Mouse (Mus musculus) retina, embryonic 14.5 days (tissue): ENCODE measurements around the gene Prg3.

ENCODE experiments used
- DNase-seq: peaks from one replicate; pipeline ENCODE4 v3.0.0-alpha.2; 2015; ENCODE audit warnings: low spot score

Prg3 gene

DNA sequence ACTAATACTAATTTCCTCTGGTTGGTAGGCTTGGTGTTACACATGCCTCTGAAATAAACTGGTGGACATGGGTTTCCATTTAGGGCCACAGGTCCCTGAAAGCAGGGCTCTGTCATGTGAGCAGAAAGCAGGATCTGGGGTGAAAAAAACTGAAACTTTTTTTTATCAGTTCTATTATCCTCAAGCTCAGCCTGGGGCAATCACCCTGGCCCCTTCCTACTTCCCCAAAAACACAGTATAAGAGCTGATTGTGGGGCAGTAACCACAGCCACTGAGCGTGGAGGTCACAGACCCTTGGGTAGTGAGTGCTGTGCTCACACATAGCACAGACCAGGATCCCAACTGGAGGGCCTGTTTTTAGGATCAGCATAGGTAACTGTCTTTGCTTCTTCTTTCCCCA lies at the start of gene Prg3:
Gene Prg3, plus strand, starts transcription at position 286 of the 400 bp plus-strand sequence.
- DNase-seq: no peak

DNA sequence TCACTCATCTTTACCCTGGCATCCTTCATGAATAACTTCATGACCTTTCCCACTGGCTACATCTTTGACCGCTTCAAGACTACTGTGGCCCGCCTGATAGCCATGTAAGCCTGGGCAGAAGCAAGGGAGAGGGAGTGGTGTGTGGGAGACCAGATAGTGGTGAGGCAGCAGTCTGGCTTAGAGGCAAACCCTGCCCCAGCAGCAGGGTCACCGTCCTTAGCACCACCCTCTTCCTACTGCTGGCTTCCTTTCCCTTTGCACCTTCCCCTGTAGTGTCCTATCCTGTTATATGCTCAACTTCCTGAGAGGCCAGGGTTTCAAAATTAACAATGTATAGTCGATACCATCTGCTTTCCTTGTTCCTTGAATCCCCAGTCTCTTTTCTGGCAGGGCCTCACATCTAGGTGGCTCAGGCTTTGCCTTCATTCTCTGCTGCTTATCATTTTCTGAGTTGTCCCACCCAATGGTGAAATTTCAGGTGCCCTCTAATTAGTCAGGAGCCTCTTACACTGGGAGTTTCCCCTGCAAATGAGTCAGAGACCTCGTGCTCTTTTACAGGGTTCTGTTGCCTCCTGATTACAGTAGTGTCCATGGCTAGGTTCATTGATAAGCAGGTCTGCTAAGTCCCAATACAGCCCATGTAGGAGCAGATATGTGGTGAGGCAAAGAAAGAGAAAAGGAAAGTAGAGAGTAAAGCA lies 49.6 kb upstream of the Prg3 start:
- DNase-seq: no peak

DNA sequence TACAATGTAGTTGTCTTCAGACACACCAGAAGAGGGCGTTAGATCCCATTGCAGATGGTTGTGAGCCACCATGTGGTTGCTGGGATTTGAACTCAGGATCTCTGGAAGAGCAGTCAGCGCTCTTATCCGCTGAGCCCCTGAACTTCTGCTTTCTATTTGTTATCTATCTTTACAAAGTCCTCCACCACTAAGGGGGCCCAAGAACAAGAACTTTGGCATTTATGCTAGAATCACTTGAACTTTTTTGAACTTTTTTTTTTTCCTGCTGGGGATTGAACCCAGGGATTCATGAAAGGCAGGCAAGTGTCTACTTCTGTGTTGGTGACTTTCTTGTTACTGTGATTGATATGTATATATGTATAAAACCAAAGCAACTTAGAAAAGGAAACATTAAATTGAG lies 48.7 kb upstream of the Prg3 start:
- no peak for DNase-seq

DNA sequence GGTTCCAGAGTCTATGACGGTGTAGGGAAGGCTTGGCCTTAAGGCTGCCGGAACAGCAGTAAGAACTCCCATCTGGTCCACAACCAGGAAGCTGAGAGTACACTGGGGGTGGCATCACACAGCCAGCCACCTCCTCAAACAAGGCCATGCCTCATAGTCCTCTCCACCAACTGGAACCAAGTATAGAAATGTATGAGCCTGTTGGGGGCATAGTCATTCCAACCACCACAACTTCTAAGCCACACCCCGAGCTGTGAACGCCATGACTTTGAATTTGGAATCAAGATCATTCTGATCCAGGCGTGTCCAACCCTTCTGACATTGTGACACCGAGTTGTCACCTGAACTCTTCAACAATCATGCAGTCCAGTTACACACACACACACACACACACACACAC lies 48.3 kb upstream of the Prg3 start:
- no peak for DNase-seq

DNA sequence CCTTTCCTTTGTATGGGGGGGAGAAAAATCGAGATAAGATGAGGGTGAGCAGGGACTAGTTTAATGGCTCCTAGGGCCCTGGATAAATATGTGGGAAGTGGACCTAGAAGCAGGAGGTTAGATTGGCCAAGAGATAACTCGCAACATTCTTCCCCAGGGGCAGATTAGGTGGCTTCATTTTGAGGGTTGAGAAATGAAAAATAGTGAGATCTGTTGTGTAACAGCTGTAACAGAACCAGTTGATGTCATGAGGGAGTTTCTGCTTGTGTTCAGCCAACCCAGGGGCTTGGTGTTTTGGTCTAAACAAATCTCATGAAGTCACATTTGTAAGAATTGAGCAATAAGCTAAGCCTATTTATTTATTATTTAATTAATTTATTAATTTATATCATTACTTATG lies 46.7 kb upstream of the Prg3 start:
- DNase-seq: no peak

DNA sequence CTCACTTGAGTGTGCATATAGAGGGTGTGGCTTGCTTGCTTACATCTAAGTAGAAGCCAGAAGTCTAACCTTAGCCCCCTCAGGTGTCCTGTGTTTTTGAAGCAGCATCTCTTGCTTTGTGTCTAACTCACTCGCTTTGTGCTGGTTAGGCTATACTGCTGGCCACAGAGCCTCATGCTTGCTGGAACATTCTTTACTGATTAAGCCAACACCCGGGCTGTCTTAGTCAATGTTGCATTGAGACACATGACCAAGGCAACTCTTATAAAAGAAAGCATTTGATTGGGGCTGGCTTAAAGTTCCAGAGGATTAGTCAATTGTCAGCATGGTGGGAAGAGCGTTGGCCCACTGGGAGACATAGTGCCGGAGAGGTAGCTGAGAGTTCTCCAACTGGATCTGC lies 46.2 kb upstream of the Prg3 start:
- DNase-seq: no peak

DNA sequence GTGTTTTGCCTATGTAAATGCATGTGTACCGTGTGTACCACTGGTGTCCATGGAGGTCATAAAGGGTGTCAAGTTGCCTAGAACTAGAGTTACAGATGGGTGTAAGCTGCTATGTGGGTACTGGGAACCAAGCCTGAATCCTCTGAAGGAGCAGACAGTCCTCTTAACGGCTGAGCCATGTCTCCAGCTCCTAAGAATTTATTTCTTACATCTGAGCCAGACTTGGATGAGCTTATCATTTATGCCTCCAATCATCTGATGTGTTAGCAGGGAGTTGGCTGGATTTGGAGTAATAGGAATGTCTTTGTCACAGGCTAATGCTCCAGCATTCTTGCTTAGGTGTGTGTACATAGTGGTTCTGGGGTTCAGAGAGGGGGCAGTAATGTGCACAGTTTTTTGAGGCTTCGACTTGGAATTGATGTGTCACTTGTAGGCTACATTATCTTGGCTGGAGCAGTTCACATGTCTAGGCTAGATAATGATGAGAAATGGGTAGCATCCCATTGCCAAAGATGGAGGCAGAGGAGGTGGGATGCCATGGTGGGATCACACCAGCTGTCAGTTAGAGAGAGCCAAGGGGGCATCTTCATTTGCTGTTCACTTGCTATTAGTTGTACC lies 40.8 kb upstream of the Prg3 start:
- no peak for DNase-seq

DNA sequence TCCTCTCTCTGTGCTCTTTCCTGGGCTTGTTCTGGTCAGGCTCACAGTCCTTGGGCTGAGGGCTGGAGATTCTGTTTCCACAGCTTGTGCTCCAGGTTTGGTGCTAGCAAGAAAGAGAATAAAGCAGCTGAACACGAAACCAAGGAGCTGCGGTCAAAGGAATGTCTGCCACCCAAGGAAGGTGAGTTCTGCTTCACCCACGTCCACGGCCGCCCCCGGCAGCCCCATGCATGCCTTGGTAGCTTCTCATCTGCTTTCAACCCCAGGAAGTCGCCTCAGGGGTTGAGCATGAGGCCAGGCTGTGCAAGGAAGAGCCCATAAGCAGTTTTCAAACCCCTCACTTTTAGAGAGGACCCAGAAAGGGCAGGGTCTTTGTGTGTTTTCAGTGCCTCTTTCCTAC lies 39.8 kb upstream of the Prg3 start:
- no peak for DNase-seq

DNA sequence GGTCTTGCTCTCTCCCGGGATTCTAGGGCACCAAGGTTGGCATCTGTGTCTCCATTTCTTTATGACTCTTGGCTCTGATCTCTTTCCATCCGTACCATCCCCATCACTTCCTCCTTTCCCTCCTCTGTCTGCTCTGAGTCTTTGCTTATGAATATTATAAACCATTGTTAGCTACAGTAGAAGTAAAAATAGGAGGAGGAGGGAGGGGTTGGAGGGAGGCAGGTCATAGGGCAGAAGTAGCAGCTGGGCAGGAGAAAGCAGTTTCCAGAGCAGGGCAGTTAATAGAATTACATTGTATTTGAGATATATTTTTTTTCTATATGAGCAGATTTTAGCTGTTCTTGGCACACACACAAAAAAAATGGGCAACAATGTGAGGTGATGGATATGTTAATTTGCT lies 39.3 kb upstream of the Prg3 start:
- DNase-seq: no peak

DNA sequence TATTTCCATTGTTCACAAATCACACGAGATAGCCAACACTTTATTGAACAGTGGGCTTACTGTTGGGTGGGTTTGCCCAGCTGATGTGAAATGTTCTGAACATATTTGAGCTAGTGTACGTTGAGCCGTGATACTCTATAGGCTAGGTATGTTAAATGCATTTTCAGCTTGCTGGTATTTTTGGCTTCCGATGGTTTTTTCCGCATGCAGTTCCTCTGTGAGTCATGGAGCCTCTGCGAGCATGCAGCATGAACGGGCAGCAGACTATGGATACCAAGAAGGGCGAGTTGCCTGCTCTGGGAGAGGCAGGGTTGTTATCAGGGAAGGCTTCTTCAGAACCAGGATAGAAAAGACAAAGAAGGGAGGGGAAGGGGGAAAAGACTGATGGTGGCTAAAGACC lies 37.0 kb upstream of the Prg3 start:
- no peak for DNase-seq

DNA sequence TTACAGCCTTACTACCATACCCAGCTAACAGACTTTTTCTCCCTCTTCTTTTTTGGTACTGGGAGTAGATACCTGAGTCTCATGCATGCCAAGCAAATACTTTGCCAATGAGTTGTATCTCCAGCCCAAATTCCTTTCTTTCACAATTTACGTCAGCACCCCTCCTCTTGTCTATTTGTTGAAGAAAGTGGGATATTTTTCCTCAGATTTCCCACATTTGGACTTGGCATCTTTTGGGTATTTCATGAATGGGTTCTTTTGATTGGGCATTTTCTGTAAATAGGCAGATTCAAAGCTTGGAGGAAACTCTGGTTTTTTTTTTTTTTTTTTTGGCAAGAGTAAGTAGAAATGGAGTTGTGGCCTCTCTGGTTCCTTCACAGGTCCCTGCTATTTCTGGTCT lies 35.8 kb upstream of the Prg3 start:
- DNase-seq: no peak

DNA sequence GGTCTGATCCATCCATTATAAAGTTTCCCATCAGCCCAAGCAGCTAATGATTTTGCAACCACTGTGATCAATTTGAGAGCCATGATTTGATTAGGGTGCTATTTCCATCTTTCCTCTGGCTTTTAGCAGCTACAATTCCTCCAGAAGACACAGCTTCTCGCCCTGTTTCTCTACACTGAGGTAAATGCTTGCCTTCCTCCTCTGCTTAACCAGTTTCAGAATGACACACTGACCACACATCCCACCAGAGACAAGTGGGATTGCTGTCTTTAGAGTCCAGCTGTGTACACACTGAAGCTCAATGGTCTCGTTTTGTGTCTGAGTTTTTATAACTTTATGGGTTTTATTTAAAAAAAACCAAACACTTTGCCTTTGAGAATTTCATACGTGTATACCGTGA lies 35.3 kb upstream of the Prg3 start:
- DNase-seq: no peak

DNA sequence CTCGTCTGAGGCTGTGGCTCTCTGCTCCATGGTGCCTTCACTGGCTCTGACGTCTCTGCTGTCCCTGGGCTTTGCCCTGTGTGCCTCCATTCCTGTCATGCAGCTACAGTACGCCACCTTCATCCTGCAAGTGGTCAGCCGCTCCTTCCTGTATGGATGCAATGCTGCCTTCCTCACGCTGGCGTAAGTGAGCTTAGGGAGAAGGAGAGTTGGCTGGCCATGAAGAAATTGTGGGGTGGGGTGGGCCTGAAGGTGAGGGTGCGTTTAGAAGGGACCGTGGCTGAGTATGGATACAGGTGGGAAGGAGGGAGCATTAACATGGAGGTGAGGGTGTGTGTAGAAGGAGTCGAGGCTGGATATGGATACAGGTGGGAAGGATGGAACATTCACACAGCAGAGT lies 32.6 kb upstream of the Prg3 start:
- DNase-seq: no peak

DNA sequence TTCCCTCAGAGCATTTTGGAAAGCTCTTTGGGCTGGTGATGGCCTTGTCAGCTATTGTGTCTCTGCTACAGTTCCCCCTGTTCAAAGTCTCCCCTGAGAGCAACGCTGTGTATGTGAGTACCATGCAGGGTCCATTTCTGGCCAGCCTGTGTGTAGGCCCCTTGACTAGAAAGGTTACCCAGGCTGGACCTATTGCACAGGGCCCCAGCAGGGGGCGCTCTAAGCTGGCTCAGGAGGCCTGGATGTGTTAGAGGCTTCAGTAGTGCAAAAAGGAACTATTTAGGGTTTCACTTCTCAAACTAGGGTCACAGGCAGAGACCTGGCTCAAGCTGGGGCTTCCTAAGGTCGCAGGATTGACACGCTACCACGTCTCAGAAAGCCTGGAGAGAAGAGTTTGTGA lies 31.7 kb upstream of the Prg3 start:
- DNase-seq: peak; percentile 69

DNA sequence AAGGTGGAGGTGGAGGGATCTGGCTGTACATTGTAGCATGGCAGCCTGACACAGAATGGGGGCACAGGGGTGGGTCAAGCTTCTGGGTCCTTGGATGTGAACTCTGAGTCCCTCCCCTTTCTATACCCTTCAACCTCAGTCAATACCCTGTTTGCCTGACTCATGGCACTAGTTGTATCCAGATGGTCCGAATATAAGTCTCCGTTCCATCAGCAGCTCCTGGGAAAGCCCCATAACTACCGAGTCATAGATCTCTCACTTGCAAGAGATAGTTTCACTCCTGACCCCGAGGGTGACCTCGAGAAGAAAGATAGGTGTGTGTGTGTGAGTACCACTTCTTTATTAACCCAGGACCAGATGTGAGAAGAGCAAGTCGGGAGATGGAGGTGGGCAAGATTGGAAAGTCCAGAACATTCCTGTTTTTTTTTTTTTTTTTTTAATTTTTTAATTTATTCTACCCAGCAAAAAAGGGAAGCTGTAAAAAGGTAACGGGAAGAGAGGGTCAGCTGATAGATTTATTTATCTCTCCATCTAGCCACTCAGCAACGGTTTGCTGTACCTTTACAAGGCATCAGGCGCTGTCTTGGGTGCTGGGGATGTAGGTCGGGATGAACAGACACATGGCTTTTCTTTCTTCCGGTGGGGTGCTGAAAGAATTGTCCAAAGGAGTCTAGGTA lies 29.3 kb upstream of the Prg3 start:
- DNase-seq: no peak

DNA sequence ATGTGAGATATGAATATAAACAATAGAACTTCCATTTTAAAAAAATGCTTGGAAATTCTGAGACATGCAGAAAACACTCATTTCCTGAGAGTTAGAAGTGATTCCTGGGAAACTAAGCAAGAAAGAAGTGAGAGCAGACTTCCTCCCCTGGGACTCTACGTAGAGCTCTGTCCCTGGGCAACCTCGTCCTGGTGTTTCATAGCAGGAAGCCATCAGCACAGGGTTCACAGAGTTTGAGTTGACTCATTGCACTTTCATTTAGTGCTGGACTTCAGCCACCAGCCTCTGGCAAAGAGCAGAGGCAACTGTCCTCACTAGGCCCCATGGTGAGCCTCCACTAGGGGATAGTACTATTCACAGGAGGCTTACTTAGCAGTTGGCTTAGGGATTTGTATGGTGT lies 26.7 kb upstream of the Prg3 start:
- DNase-seq: no peak

DNA sequence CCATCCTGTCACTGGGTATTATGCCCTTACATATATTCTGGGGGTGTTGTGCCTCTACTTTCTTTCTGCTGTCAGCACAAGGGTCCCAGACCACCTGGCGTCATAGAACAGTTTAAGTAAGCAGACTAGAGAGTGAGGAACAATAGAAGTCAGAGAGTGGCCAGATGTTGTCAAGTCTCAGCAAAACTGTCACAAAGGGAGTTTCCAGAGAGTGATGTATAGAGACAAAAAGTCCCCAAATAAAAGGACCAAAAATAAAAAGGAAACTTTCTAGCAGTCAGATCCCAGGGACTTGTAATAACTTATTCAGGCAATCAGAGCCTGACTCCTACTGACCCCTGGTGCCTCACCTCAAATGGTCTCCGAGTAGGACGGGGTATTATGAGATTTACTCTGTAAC lies 26.1 kb upstream of the Prg3 start:
- no peak for DNase-seq

DNA sequence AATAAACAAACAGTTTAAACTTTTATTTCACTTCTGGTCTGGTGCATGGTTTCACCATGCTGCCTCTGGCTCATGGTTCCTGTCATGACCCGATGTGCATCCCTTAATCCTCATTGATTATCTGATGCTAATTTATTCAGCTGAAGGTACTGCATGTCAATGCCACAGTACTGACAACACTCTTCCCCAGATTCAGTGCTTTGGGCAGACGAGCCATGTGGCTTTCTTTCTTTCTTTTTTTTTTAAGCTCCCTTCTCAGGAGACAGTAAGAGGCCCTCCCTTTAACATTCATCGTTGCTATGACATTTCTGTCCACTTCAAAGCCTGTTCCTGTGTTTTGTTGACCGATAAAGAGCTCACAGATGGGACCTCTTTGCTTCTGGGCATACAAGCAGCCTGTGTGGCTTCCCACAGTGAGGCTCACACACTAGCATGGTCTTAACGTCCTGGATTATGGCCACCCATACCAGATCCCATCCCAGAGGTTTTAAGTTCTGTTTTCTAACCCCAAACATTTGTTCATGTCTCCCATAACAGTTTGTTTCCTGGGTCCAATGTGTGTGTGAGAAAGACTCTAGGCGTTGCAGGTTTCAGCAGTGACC lies 25.0 kb upstream of the Prg3 start:
- peak; percentile 17 for DNase-seq

DNA sequence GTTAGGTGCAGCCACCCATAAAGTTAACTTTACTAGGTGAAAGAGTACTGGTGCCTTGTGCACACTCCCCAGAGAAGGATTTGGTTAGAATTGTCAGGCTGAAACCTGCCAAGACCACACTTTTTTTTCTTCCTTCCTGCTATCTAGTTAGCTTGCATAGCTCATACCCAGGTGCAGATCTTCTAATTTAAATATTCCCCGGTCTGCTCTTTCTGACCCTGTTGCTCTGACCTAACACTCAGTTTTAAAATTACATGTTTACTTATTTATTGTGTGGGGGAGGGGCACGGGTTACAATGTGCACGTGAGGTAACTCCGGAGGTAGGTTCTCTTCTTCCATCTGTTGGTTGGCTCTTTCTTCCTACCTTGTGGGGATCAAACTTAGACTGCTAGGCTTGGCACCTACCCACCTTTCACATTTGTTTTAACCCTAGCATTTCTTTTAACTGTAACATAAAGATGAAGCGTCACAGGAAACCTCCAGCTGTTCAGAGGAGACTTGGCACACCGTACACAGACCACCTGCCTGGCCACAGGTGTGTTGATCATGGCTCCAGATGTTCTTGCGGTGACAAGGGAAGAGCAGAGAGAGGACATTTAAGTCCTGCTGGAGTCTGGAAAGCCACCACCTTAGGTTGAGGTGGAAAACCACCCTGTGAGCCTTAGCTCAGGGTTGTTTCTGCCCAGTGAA lies 23.8 kb upstream of the Prg3 start:
- DNase-seq: no peak

DNA sequence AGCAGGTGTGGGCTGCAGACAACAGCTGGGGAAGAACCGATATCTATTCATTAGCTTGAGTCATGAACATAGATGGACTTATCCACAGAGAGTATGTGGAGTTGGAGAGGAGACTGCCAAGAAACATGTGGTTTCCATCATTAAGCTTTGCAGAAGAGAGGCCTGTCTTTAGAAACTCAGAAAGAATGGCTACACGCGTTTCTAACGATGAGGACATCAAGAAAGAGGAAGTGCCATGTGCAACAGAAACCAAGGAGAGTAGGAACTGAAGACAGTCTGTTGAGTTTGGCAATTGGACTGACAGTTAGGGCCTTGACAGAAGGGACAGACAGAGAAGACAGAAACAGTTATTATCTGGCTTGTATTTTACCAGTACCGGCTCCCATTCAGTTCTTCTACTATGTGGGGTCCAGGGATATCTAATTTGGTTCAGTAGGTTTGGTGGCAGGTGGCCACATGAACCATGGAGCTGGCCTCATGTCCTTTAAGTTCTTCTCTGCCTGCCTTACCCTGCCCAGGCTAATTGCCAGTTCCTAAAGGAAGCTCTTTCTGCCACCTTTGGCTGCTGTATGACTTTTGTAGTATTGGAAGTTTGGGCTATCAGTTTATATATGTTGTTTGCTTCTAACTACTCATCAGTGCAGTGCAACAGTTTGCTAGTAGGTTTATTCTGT lies 20.6 kb upstream of the Prg3 start:
- DNase-seq: no peak

DNA sequence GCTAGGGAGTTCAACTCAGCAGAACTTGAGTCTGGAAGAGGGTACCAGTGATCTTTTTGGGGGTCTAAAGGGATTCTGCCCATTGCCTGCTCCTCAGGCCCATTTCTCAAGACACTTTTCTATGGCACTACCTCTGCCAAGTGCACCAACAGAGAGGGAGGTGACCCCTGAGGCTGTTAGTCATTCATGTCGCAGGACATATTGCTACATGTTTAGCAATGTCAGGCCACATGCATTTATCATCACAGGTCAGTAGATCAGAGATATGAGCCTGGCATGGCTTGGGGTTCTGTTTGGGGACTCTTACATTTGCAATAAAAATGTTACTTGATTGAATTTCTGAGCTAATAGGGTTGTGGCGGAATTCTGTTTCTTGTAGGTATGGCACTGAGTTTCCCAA lies 12.4 kb upstream of the Prg3 start:
- no peak for DNase-seq

DNA sequence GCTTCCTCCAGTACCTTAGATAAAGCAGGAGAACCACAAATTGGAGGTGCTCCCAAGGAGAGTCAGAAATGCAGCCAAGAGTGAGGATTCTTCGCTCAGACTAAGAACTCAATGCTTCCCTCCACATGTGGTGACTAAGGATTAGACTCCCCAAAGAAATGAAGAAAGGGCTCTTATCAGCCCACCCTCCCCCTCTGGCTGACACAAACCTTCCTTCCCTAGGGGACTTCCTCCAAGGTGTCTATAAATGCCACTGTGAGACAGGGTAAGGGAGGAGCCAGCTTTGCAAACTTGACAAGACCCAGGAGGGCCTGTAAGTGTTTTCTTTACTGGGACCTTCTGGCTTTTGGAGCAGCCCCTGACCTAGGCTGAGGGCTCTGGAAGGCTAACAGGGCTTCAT lies 7.8 kb upstream of the Prg3 start, which contains the start of gene Prg2:
Gene Prg2, plus strand, starts transcription at position 274 of the 400 bp plus-strand sequence.
- DNase-seq: no peak
